Comparison of ENCODE assay signal across 12 mouse cellular contexts in genomic region chr16:33191671-33192091, GRCm38 (mm10). TPM values are rescaled to one million over a fixed set of nuclear protein-coding genes. Genes with fewer than 3 reads are reported as not detected.
DNase-seq lines count a peak whose midpoint lies in the region; ATAC-seq lines count a peak whose summit lies in the region.
"Had no signal": no experiment of that assay in that cellular context is flagged by ENCODE, and none has a peak within 500 bp of the region (broad histone marks: within the 10 kb centered on the region; RNA-seq: fewer than 3 reads in every experiment).

No protein-coding gene starts in this region.

- 78% methylated on average over 2 of the region's 2 CpGs for WGBS in kidney, embryonic 14.5 days

- H3K9ac ChIP-seq in kidney, embryonic 14.5 days (ENCODE audit: low read depth, low read length): no peak overlapping the region
- H3K9ac ChIP-seq: forebrain, postnatal 0 days; liver, embryonic 15.5 days had no signal

- H3K27me3 ChIP-seq in kidney, embryonic 14.5 days (ENCODE audit: control insufficient read depth, insufficient read depth, low read length): no peaks in the 10 kb centered on the region
- H3K27me3 ChIP-seq: liver, embryonic 15.5 days had no signal

- H3K4me1 ChIP-seq in kidney, embryonic 14.5 days (ENCODE audit: control insufficient read depth, insufficient read depth, low read length): peaks cover 7% of the 10 kb centered on the region

- ATAC-seq in kidney, embryonic 14.5 days (ENCODE audit: low FRiP score, low TSS enrichment): no peak
- ATAC-seq in monocyte, adult 5-6 weeks (replicated peaks; ENCODE audit: insufficient number of reproducible peaks, low FRiP score, low TSS enrichment, poor library complexity, severe bottlenecking): no peak
- ATAC-seq: forebrain, postnatal 0 days had no signal

- H3K36me3 ChIP-seq in kidney, embryonic 14.5 days (ENCODE audit: control insufficient read depth, insufficient read depth, low read length): peaks cover 4% of the 10 kb centered on the region; the same call in 1 of the 2 replicates

- no peak overlapping the region for H3K4me3 ChIP-seq in kidney, embryonic 14.5 days (ENCODE audit: low read length)
- H3K4me3 ChIP-seq: left cerebral cortex, adult 2 months; liver, embryonic 15.5 days had no signal

- no peak overlapping the region for H3K27ac ChIP-seq in kidney, embryonic 14.5 days (ENCODE audit: low read depth, low read length)
- H3K27ac ChIP-seq: left cerebral cortex, adult 2 months; liver, embryonic 15.5 days had no signal

- H3K9me3 ChIP-seq in kidney, embryonic 14.5 days (ENCODE audit: control insufficient read depth, low read length): no peaks in the 10 kb centered on the region
- H3K9me3 ChIP-seq: G1E; liver, embryonic 15.5 days had no signal

- no peak overlapping the region for H3K4me2 ChIP-seq in kidney, embryonic 14.5 days (replicated peaks; ENCODE audit: low read depth, low read length)
- H3K4me2 ChIP-seq: liver, embryonic 15.5 days had no signal

- DNase-seq in kidney, adult 11 months: peak; percentile 80
- DNase-seq in adrenal gland, postnatal 36 days: peak; percentile 36 to 61
- peak; percentile 87 for DNase-seq in kidney, adult 9 months
- peak; percentile 61 for DNase-seq in lung, postnatal 14 days
- no peak for DNase-seq in right cerebral cortex, adult 2 months (ENCODE audit: low spot score in 2 of 2)
- no peak for DNase-seq in right cerebral cortex, postnatal 4 days
- DNase-seq: forebrain, postnatal 0 days had no signal

RNA-seq across cellular contexts. Expression of gene Osbpl11, which starts 6.8 kb away (rescaled TPM):
- polyA plus RNA-seq in kidney, embryonic 14.5 days (2014; fragmentation: Nextera tagmentation; extraction: Ambion mirVana): 12.0 and 18.9 TPM in 2 replicates
- 10 to 100 TPM; 42.6 to 44.9 TPM for total RNA-seq in adrenal gland, postnatal 36 days (2021)
- 28.0 to 41.0 TPM (median 29.8 TPM) in 3 replicates for total RNA-seq in monocyte, adult 5-6 weeks (2017)

RNA-seq across cellular contexts. Expression of gene Snx4, which starts 59.6 kb away (rescaled TPM):
- 68.5 and 79.7 TPM in 2 replicates for polyA plus RNA-seq in kidney, embryonic 14.5 days (2014; fragmentation: Nextera tagmentation; extraction: Ambion mirVana)
- total RNA-seq in adrenal gland, postnatal 36 days (2021): 10 to 100 TPM; 43.9 to 56.5 TPM
- 87.8 to 97.4 TPM (median 89.4 TPM) in 3 replicates for total RNA-seq in monocyte, adult 5-6 weeks (2017)

Comparison
In these comparisons a context has a peak if more than half of its experiments do, and no peak if none do; other contexts are left out.
1. DNase-seq: peak in kidney, adult 11 months (single experiment), adrenal gland, postnatal 36 days (2 of 2), kidney, adult 9 months (single experiment) and lung, postnatal 14 days (single experiment); none in right cerebral cortex, adult 2 months (0 of 2) and right cerebral cortex, postnatal 4 days (single experiment).